Mouse (Mus musculus) thymus, postnatal 14 days (tissue): Measurements from ENCODE around the gene Adh6b.
"Not testable (repeated sequence)": the region's sequence is repeated elsewhere in the genome, so short reads cannot be mapped to it uniquely, and the experiment has no call there.

Experiments
- DNase-seq: peaks from one replicate; pipeline ENCODE4 v3.0.0; 2021

Gene Adh6b

GRCm38 (mm10) chr3:138366181-138366580, 24.6 kb downstream of the Adh6b start:
- DNase-seq = no peak

- no peak for DNase-seq
These were observed 28.0 kb downstream of the Adh6b start for GRCm38 (mm10) chr3:138369546-138369945.

- not testable (repeated sequence) for DNase-seq
These were observed 28.7 kb downstream of the Adh6b start for GRCm38 (mm10) chr3:138370289-138370688.

DNA sequence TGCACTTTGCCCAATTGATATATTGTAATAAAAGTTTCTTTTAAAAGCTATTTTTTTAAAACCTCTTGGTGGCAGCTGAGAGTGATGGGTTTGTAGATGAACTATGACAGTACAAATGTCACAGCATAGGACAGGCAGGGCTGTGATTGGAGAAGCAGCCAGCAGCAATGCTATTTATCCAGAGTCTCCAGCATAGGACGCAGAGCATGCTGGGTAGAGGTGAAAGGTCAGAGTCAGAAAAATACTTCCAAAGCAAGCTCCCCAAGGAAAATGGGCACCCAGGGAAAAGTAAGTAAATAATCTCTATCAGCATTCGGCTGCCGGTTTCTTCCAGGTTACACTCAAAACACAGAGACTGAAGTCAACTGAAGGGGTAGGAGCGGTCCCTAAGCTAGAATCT, 32.3 kb downstream of the Adh6b start:
- no peak for DNase-seq

DNA sequence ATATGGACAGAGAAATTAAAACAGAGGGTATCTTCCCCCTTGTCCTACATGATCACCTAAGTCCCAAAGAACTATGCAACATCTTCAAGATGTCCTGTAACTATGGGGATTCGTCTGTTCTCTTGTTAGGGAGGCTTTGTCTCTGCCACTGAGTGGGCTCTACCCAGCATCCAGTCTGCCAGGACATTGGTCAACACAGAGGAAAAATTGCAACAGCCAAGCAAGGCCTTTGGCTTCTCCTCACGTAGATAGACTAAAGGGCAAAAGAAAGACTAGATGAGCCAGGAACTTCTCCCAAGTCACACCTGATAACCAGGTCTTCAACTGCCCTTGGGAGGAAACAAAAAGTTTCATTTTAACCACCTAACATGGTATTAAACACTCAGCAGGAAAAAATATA, 33.6 kb downstream of the Adh6b start:
- no peak for DNase-seq

DNA sequence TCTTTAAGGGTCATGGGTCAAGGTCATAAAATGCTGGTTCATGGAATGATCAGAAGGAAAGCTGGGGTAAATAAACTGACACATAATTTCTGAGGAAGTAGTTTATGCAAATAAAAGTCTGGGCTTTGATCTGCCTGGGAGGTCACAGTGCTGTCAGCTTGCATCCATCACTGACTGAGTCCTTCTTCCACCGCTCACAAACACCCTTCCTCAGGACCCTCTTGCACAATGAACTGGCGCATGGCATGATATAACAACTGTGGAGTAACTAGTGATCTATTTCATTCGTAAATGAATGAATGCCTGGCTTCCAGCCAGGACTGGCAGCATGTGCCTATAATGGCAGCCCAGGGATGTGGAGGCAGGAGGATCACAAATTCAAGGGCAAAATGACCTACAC, 39.6 kb downstream of the Adh6b start:
- no peak for DNase-seq

GRCm38 (mm10) chr3:138387155-138387554, 45.6 kb downstream of the Adh6b start:
- no peak for DNase-seq

- no peak for DNase-seq
These were observed 63.3 kb downstream of the Adh6b start for GRCm38 (mm10) chr3:138404872-138405271.

- DNase-seq = no peak
These were observed 63.8 kb downstream of the Adh6b start for GRCm38 (mm10) chr3:138405341-138405740.

- DNase-seq = no peak
These were observed 64.3 kb downstream of the Adh6b start for GRCm38 (mm10) chr3:138405840-138406239.

- DNase-seq = no peak
These were observed 66.3 kb downstream of the Adh6b start for GRCm38 (mm10) chr3:138407920-138408319.
